Comparison of ENCODE assay signal across 28 mouse cellular contexts in genomic region chr8:83088156-83088555, GRCm38 (mm10).
"Had no signal": no experiment of that assay in that cellular context is flagged by ENCODE, and none has a peak within 500 bp of the region (broad histone marks: within the 10 kb centered on the region; RNA-seq: fewer than 3 reads in every experiment).

No protein-coding gene starts in this region.

- H3K4me1 ChIP-seq: embryonic facial prominence, embryonic 10.5 days; embryonic facial prominence, embryonic 12.5 days; forebrain, embryonic 10.5 days; forebrain, embryonic 12.5 days; forebrain, embryonic 13.5 days; forebrain, embryonic 15.5 days had no signal

- H3K4me3 ChIP-seq: embryonic facial prominence, embryonic 10.5 days; embryonic facial prominence, embryonic 12.5 days; embryonic facial prominence, embryonic 13.5 days; embryonic facial prominence, embryonic 15.5 days; erythroblast, embryonic 14.5 days; forebrain, embryonic 10.5 days; forebrain, embryonic 12.5 days; forebrain, embryonic 13.5 days; forebrain, embryonic 15.5 days; gastrocnemius, adult 2 months; heart, adult 2 months had no signal

- H3K9me3 ChIP-seq: embryonic facial prominence, embryonic 10.5 days; embryonic facial prominence, embryonic 12.5 days; embryonic facial prominence, embryonic 13.5 days; embryonic facial prominence, embryonic 15.5 days; forebrain, embryonic 10.5 days; forebrain, embryonic 12.5 days; forebrain, embryonic 13.5 days; forebrain, embryonic 15.5 days had no signal

- H3K4me2 ChIP-seq: embryonic facial prominence, embryonic 12.5 days; embryonic facial prominence, embryonic 13.5 days; embryonic facial prominence, embryonic 15.5 days; forebrain, embryonic 12.5 days; forebrain, embryonic 13.5 days; forebrain, embryonic 15.5 days had no signal

- H3K27ac ChIP-seq: embryonic facial prominence, embryonic 10.5 days; embryonic facial prominence, embryonic 12.5 days; embryonic facial prominence, embryonic 13.5 days; embryonic facial prominence, embryonic 15.5 days; forebrain, embryonic 10.5 days; forebrain, embryonic 12.5 days; forebrain, embryonic 13.5 days; forebrain, embryonic 15.5 days; gastrocnemius, adult 2 months; heart, adult 2 months had no signal

- ATAC-seq: forebrain, embryonic 13.5 days; forebrain, embryonic 14.5 days; forebrain, embryonic 15.5 days; forebrain, embryonic 16.5 days; forebrain, postnatal 0 days had no signal

- DNase-seq: cerebellum, adult 2 months; cerebellum, adult 8-10 months; cerebellum, adult 9-10 months; cerebellum, adult 9-11 months; cerebellum, postnatal 10 days; cerebellum, postnatal 14 days; cerebellum, postnatal 25 days; cerebellum, postnatal 36 days; embryo, embryonic 11 days; forebrain, postnatal 0 days; gastrocnemius, adult 2 months; gastrocnemius, postnatal 10 days; gastrocnemius, postnatal 14 days; gastrocnemius, postnatal 25 days; gastrocnemius, postnatal 36 days; heart, adult 18-20 months; heart, adult 2 months had no signal

- H3K36me3 ChIP-seq: embryonic facial prominence, embryonic 10.5 days; embryonic facial prominence, embryonic 12.5 days; embryonic facial prominence, embryonic 13.5 days; embryonic facial prominence, embryonic 15.5 days; forebrain, embryonic 10.5 days; forebrain, embryonic 12.5 days; forebrain, embryonic 15.5 days had no signal

- H3K9ac ChIP-seq: embryonic facial prominence, embryonic 12.5 days; embryonic facial prominence, embryonic 13.5 days; embryonic facial prominence, embryonic 15.5 days; forebrain, embryonic 12.5 days; forebrain, embryonic 13.5 days; forebrain, embryonic 15.5 days; forebrain, postnatal 0 days had no signal

- H3K27me3 ChIP-seq: embryonic facial prominence, embryonic 12.5 days; embryonic facial prominence, embryonic 13.5 days; embryonic facial prominence, embryonic 15.5 days; forebrain, embryonic 12.5 days; forebrain, embryonic 13.5 days; forebrain, embryonic 15.5 days had no signal
